Mouse (Mus musculus) c-Kit-positive CD71-positive TER-119-negative erythroid progenitor cells, embryonic 14.5 days (primary cell): ENCODE measurements around the gene Terf2ip.

Source experiments
- DNase-seq: peaks from one replicate; pipeline ENCODE4 v3.0.0-alpha.2; 2013; ENCODE audit warnings: low read depth

Gene Terf2ip

GRCm38 (mm10) chr8:112010997-112011815 is at the start of gene Terf2ip, which contains the start of gene Kars:
Gene Terf2ip (plus strand): TSS chr8:112011398.
Gene Kars (minus strand): TSS chr8:112011323.
- DNase-seq, result peak; percentile 86

GRCm38 (mm10) chr8:111962589-111962988 is 48.6 kb upstream of the Terf2ip start:
- DNase-seq, result no peak

DNA sequence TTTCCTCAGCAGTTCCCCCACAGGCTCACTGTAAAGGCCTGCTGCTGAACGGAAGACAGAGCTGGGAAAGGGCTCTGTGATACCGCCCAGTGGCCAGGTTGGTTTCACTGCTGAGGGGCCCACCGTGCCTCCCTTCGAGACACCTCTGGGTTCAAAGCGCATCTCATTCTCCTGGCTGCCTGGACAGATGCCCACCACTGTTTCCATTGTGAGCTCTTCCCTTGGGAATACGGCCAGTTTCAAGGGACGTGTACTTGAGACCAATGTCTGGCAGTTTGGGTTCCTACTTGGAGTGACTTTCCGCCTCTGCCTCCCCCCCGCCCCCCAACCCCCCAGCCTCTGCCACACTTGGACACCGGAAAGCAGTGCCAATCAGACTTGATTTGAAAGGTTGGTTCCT is 48.1 kb upstream of the Terf2ip start:
- DNase-seq, result no peak

- no peak for DNase-seq
Measured at GRCm38 (mm10) chr8:111963546-111963945, 47.7 kb upstream of the Terf2ip start.

GRCm38 (mm10) chr8:111964351-111964750 is 46.8 kb upstream of the Terf2ip start:
- DNase-seq, result no peak

- no peak for DNase-seq
Measured at GRCm38 (mm10) chr8:111964849-111965561, 46.2 kb upstream of the Terf2ip start.

GRCm38 (mm10) chr8:111967246-111967870 is 43.8 kb upstream of the Terf2ip start:
- no peak for DNase-seq

DNA sequence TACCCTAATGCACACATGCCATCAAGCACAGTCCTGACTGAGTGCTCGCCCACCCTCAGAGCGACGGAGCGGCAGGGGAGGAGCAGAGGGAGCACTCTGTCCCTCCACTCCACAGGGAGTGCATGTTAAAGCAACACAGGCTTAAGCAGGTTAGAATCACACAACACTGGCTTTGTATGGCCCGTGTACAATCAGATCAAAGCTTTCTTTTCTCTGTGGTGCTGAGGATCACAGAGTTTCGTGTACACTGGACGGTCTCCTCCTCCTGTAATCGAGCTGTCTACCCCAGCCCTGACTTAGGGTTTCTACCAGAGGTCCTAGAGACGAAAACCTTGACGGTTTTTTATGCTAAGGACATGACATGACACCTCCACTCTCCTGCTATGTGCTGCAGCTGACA is 42.7 kb upstream of the Terf2ip start:
- no peak for DNase-seq

DNA sequence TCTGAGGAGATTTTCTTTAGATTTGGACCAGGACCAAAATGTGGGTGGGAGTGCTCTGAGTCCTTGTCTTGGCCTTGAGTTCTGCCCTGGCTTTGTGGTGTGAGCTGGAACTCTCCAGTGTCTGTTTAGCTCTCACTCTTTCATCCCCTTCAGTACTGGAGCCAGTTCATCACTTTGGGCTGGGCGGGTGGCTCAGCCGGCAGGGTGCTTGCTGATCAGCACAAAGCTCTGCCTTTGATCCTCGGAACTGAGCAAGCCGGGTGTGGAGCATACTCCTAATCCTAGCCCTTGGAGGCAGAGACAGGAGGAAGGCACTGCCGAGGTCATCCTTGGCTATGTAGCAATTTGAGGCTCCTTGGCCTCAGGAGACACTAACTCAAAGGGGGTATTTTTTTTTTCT is 42.2 kb upstream of the Terf2ip start:
- DNase-seq, result no peak

DNA sequence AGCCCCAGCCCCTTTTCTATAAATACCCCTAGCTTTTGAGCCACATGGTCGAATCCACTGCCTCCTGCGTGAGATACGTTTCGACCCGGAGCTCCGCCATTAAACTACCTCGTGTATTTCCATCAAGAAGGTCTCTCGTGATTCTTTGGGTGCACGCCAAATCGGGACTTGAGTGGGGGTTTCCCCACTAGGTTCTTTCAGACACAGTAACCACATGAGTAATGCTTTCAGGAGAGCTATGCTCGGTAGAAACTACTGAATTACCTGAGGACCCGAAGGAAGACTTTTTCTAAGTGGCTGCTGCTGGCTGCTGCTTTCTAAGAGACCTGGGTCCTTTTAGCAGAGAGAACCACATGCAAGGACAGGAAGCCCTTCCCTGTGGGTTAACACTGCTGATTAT is 37.1 kb upstream of the Terf2ip start:
- DNase-seq, result no peak

- DNase-seq, result no peak
Measured at GRCm38 (mm10) chr8:111975706-111976105, 35.5 kb upstream of the Terf2ip start.

DNA sequence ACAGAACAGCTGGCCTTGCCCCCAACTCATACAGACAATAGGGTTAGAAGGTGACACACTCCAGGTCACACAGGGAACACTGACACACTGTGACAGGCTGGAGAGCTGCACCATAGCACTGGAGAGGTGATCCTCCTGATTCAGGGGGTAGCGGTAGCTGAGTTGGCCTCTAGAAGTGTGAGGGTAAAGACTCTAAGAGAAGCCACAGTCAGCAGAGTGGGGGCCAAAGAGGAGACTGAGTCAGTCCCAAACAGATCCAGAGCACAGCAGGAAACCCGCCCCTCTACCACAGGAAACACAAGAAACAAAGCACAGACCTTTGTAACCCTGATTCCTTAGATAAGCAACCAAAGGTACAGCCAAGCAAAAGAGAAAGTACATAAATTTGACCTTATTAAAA is 34.9 kb upstream of the Terf2ip start:
- DNase-seq, result no peak

DNA sequence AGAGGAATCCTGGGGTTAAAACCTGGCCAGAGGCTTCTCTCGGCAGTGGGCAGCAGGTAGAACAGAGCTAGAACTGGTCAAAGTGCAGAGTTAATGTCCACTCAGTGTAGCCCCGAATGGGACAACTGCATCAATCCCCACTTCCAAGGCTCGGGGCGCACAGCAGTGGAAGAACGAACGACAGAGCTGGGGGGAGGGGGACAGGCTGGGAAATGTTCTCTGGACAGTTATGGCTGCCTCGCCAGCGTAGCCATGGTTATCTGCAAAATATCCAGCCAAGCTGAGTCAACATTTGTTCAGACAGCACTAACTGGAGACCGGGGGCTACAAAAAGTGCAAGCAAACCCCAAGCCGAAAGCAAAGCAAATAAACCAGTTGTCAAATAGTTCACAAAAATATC is 33.1 kb upstream of the Terf2ip start:
- DNase-seq, result no peak

GRCm38 (mm10) chr8:111982116-111982515 is 29.1 kb upstream of the Terf2ip start:
- no peak for DNase-seq

GRCm38 (mm10) chr8:111984511-111984910 is 26.7 kb upstream of the Terf2ip start:
- no peak for DNase-seq

DNA sequence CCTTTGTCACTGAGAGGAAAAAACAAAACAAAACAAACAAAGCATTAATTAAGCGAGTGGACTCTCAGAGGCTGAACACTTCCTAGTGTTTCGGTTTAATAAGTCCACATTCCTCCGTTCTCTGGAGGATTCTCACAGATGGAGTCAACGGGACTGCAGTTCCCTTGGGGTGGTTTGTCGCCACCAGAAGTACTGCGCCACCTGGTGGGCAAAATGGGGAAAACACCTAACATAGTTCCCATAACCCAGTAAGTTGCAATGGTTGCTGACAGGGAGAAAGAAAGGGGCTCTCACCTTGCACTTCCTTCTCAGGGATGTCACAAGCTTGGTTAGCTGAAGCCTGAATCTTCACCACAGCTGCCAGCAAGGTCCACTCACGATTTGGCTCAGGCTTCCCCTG is 21.3 kb upstream of the Terf2ip start:
- peak; percentile 82 for DNase-seq

DNA sequence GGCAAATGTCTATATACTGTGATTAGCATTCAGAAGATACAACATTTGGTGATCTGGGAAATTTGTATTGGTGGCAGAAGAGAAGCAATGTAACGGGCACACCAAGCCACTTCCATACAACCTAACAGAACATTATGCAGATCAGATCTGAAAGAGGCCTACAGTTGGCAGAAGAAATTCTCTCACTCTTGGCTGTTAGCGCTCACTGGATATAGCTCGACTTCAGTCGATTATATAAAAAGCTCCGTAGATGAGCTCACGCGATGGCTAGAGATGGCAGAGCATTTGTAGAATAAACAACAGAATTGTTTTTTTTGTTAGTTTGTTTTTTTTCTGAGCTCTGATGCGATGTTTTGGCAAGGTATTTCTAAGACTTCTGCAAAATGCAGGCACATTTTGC is 19.9 kb upstream of the Terf2ip start:
- no peak for DNase-seq

- peak; percentile 78 for DNase-seq
Measured at GRCm38 (mm10) chr8:111992013-111992702, 19.0 kb upstream of the Terf2ip start, which contains the start of gene Adat1. Gene Adat1 (minus strand): TSS chr8:111992302.

- no peak for DNase-seq
Measured at GRCm38 (mm10) chr8:111992703-111993039, 18.5 kb upstream of the Terf2ip start.

DNA sequence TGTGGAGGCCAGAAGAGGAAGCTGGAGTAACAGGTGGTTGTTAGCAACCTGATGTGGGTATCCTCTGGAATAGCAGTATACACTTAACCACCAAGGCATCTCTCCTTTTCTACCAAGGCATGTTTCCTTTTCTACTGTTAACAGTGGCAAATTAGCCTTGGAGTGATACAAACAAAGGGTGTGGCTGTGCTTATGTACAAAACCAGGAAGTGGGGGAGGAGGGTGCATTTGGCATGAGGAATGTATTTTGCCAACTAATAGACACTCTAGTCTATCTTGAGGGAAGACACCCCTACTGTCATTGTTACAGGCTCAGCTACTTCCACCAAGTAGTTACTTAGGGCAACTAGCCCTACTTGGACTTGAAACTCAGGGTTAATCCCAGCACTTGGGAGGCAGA is 6.4 kb upstream of the Terf2ip start:
- no peak for DNase-seq

DNA sequence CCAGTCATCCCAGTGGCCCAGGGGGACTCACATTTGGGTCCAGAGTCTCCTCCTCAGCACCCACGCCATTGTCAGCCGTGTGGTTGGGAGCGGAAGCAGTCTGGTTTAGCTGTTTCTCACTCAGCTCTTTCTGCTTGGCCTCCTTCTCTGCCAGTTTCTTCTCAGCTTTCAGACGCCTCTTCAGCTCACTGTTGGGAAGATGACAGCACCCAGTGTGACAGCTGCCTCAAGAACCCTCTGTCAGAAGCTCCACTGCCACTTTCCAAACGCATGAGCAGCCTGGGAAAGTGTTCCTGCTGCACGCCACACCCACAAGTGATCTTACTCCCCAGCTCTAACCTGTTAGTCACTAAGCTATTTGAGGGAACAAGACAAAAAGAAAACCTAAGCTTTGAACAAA is 5.6 kb upstream of the Terf2ip start:
- DNase-seq, result no peak

DNA sequence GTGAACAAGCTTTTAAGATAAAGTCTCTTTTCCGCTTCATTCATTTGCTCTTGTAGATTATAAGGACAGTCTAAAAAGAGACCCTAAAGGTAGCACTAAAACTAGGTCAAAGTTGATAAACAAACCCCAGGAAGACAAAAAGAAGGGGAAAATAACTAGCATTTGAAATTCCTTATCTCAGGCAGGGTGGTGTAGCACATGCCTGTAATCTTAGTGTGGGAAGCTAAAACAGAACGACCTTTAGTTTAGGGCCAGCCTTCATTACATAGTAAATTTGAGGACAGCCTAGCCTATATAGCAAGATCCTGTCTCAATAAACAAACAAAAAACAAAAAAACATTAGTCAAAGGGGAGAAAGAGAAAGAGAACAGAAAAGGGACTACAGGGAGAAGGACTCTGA is 3.5 kb upstream of the Terf2ip start:
- no peak for DNase-seq
